Mouse (Mus musculus): ENCODE measurements around the gene Cyp27a1.

- TF ChIP-seq POLR2A (IDR thresholded peaks at IDR 0.05; ENCODE audit: borderline replicate concordance, extremely low read depth, insufficient read depth, insufficient read length, poor library complexity, severe bottlenecking) = no peak
- TF ChIP-seq CTCF (IDR thresholded peaks at IDR 0.05; ENCODE audit: borderline replicate concordance, extremely low read depth, insufficient read depth, insufficient read length) = no peak
Measured at GRCm38 (mm10) chr1:74750683-74751082, 37.3 kb downstream of the Cyp27a1 start.
